Mouse (Mus musculus): Measurements from ENCODE around the gene Runx2. TPM values are rescaled to one million over a fixed set of nuclear protein-coding genes. Genes with fewer than 3 reads are reported as not detected.

Runx2 gene
- 0.71 TPM in 1 of 2 replicates, not detected in the other for total RNA-seq (2012; rRNA removed)

GRCm38 (mm10) chr17:44814508-44815175, at the start of gene Runx2:
Gene Runx2, minus strand, starts transcription at chr17:44814797.
- no peak within 1 kb of the TSS for H3K27ac ChIP-seq (ENCODE audit: insufficient read depth, low read depth, low read length, poor library complexity, severe bottlenecking)
- no peaks in the 10 kb centered on the region for H3K36me3 ChIP-seq (ENCODE audit: control insufficient read depth, insufficient read depth, low read length, poor library complexity, severe bottlenecking)
- H3K9me3 ChIP-seq (ENCODE audit: control insufficient read depth, insufficient read depth, low read depth, low read length) = no peaks in the 10 kb centered on the region
- DNase-seq (ENCODE audit: low read depth, low spot score) = no peak
- H3K4me1 ChIP-seq (ENCODE audit: control insufficient read depth in 2 of 2, insufficient read depth in 2 of 2, low read length in 2 of 2, poor library complexity in 1 of 2) = no peaks in the 10 kb centered on the region
- in situ Hi-C loops (cut with MboI; ENCODE audit: low sequenced_read_pairs in 2 of 2, unreplicated experiment in 2 of 2) = no loop called here
- H3K4me3 ChIP-seq (ENCODE audit: insufficient read depth in 1 of 2, low read depth in 1 of 2, low read length in 2 of 2, poor library complexity in 1 of 2, severe bottlenecking in 1 of 2) = no peak within 1 kb of the TSS
- TF ChIP-seq HCFC1 (IDR thresholded peaks at IDR 0.05; ENCODE audit: borderline replicate concordance, insufficient read depth, low read length) (no peak), ZC3H11A (IDR thresholded peaks at IDR 0.05; ENCODE audit: borderline replicate concordance, low read depth, low read length) (no peak), MAFK (IDR thresholded peaks at IDR 0.05; ENCODE audit: insufficient read depth, low read depth, low read length) (no peak), CHD2 (IDR thresholded peaks at IDR 0.05; ENCODE audit: low read depth, low read length) (no peak), ZNF384 (IDR thresholded peaks at IDR 0.05; ENCODE audit: low read depth, low read length) (no peak)
- H3K9ac ChIP-seq (ENCODE audit: insufficient read depth, low read depth, low read length, poor library complexity, severe bottlenecking) = no peak within 1 kb of the TSS

- in situ Hi-C loops (cut with MboI; ENCODE audit: low sequenced_read_pairs in 2 of 2, unreplicated experiment in 2 of 2) = no loop called here
- DNase-seq (ENCODE audit: low read depth, low spot score) = no peak
- H3K4me1 ChIP-seq (ENCODE audit: control insufficient read depth in 2 of 2, insufficient read depth in 2 of 2, low read length in 2 of 2, poor library complexity in 1 of 2) = no peaks in the 10 kb centered on the region
- no peaks in the 10 kb centered on the region for H3K36me3 ChIP-seq (ENCODE audit: control insufficient read depth, insufficient read depth, low read length, poor library complexity, severe bottlenecking)
- no peak overlapping the region for H3K27ac ChIP-seq (ENCODE audit: insufficient read depth, low read depth, low read length, poor library complexity, severe bottlenecking)
- TF ChIP-seq ZC3H11A (IDR thresholded peaks at IDR 0.05; ENCODE audit: borderline replicate concordance, low read depth, low read length) (no peak), HCFC1 (IDR thresholded peaks at IDR 0.05; ENCODE audit: borderline replicate concordance, insufficient read depth, low read length) (no peak), MAFK (IDR thresholded peaks at IDR 0.05; ENCODE audit: insufficient read depth, low read depth, low read length) (no peak), ZNF384 (IDR thresholded peaks at IDR 0.05; ENCODE audit: low read depth, low read length) (no peak), CHD2 (IDR thresholded peaks at IDR 0.05; ENCODE audit: low read depth, low read length) (no peak)
- H3K9me3 ChIP-seq (ENCODE audit: control insufficient read depth, insufficient read depth, low read depth, low read length) = no peaks in the 10 kb centered on the region
- no peak overlapping the region for H3K4me3 ChIP-seq (ENCODE audit: insufficient read depth in 1 of 2, low read depth in 1 of 2, low read length in 2 of 2, poor library complexity in 1 of 2, severe bottlenecking in 1 of 2)
- no peak overlapping the region for H3K9ac ChIP-seq (ENCODE audit: insufficient read depth, low read depth, low read length, poor library complexity, severe bottlenecking)
These were observed 48.6 kb upstream of the Runx2 start for GRCm38 (mm10) chr17:44863165-44863564.

GRCm38 (mm10) chr17:44842184-44842583, 27.6 kb upstream of the Runx2 start:
- no peak overlapping the region for H3K9ac ChIP-seq (ENCODE audit: insufficient read depth, low read depth, low read length, poor library complexity, severe bottlenecking)
- no peak overlapping the region for H3K4me3 ChIP-seq (ENCODE audit: insufficient read depth in 1 of 2, low read depth in 1 of 2, low read length in 2 of 2, poor library complexity in 1 of 2, severe bottlenecking in 1 of 2)
- no peak overlapping the region for H3K27ac ChIP-seq (ENCODE audit: insufficient read depth, low read depth, low read length, poor library complexity, severe bottlenecking)
- in situ Hi-C loops (cut with MboI; ENCODE audit: low sequenced_read_pairs in 2 of 2, unreplicated experiment in 2 of 2) = no loop called here
- TF ChIP-seq ZNF384 (IDR thresholded peaks at IDR 0.05; ENCODE audit: low read depth, low read length) = no peak
- no peak for TF ChIP-seq ZC3H11A (IDR thresholded peaks at IDR 0.05; ENCODE audit: borderline replicate concordance, low read depth, low read length)
- TF ChIP-seq MAFK (IDR thresholded peaks at IDR 0.05; ENCODE audit: insufficient read depth, low read depth, low read length) = no peak
- TF ChIP-seq HCFC1 (IDR thresholded peaks at IDR 0.05; ENCODE audit: borderline replicate concordance, insufficient read depth, low read length) = no peak
- no peak for TF ChIP-seq CHD2 (IDR thresholded peaks at IDR 0.05; ENCODE audit: low read depth, low read length)
- H3K36me3 ChIP-seq (ENCODE audit: control insufficient read depth, insufficient read depth, low read length, poor library complexity, severe bottlenecking) = no peaks in the 10 kb centered on the region
- no peaks in the 10 kb centered on the region for H3K4me1 ChIP-seq (ENCODE audit: control insufficient read depth in 2 of 2, insufficient read depth in 2 of 2, low read length in 2 of 2, poor library complexity in 1 of 2)
- no peaks in the 10 kb centered on the region for H3K9me3 ChIP-seq (ENCODE audit: control insufficient read depth, insufficient read depth, low read depth, low read length)
- DNase-seq (ENCODE audit: low read depth, low spot score) = no peak

- DNase-seq (ENCODE audit: low read depth, low spot score) = no peak
- Histone ChIP-seq H3K27ac (ENCODE audit: insufficient read depth, low read depth, low read length, poor library complexity, severe bottlenecking) (no peak overlapping the region), H3K36me3 (ENCODE audit: control insufficient read depth, insufficient read depth, low read length, poor library complexity, severe bottlenecking) (no peaks in the 10 kb centered on the region), H3K9me3 (ENCODE audit: control insufficient read depth, insufficient read depth, low read depth, low read length) (no peaks in the 10 kb centered on the region), H3K4me1 (ENCODE audit: control insufficient read depth in 2 of 2, insufficient read depth in 2 of 2, low read length in 2 of 2, poor library complexity in 1 of 2) (no peaks in the 10 kb centered on the region), H3K4me3 (ENCODE audit: insufficient read depth in 1 of 2, low read depth in 1 of 2, low read length in 2 of 2, poor library complexity in 1 of 2, severe bottlenecking in 1 of 2) (no peak overlapping the region), H3K9ac (ENCODE audit: insufficient read depth, low read depth, low read length, poor library complexity, severe bottlenecking) (no peak overlapping the region)
- TF ChIP-seq ZC3H11A (IDR thresholded peaks at IDR 0.05; ENCODE audit: borderline replicate concordance, low read depth, low read length) (no peak), MAFK (IDR thresholded peaks at IDR 0.05; ENCODE audit: insufficient read depth, low read depth, low read length) (no peak), CHD2 (IDR thresholded peaks at IDR 0.05; ENCODE audit: low read depth, low read length) (no peak), ZNF384 (IDR thresholded peaks at IDR 0.05; ENCODE audit: low read depth, low read length) (no peak), HCFC1 (IDR thresholded peaks at IDR 0.05; ENCODE audit: borderline replicate concordance, insufficient read depth, low read length) (no peak)
- in situ Hi-C loops (cut with MboI; ENCODE audit: low sequenced_read_pairs in 2 of 2, unreplicated experiment in 2 of 2) = no loop called here
These were observed 16.6 kb upstream of the Runx2 start for GRCm38 (mm10) chr17:44831201-44831600.

Measured in ES-E14 (cell line).